Mouse (Mus musculus): ENCODE measurements at regions not wholly inside any gene's neighbourhood (a gene's known extent, or its start where the extent isn't known, plus 50 kb on each side); places are given as distances from the start of the nearest gene placed in this dataset.

GRCm38 (mm10) chr8:87286059-87286458 lies 186.3 kb downstream of the Cbln1 start:
- Histone ChIP-seq H3K4me3 (replicated peaks; ENCODE audit: extremely low read depth, low read depth, low read length) (no peak overlapping the region), H3K4me1 (ENCODE audit: control insufficient read depth, insufficient read depth, low read length) (no peaks in the 10 kb centered on the region)
- no peak for DNase-seq
- 75% methylated on average over 8 of the region's 8 CpGs for WGBS
- TF ChIP-seq POLR2A (IDR thresholded peaks at IDR 0.05; ENCODE audit: borderline replicate concordance, extremely low read depth, low read depth, low read length) (no peak), CTCF (IDR thresholded peaks at IDR 0.05; ENCODE audit: insufficient read depth, low read length) (no peak)

DNA sequence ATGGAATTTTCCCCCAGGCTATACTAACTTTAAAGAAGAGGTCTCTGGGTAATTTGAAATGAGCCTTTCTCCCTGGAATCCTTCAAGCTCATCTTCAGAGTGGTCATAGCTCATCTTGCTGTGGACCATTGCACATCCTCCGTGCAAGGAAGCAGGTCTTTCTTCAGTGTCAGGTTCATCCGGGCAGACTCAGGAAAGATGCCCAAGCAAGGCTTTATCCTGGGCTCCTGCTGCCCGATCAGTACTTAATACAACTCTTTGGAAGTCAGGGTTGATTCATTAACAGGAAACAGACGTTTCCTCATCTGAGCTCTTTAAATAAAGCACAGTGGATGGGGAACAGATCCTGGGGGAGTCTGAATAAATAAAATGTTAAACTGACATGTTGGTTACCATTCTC lies 188.1 kb downstream of the Cbln1 start:
- H3K4me1 ChIP-seq (ENCODE audit: control insufficient read depth, insufficient read depth, low read length) = no peaks in the 10 kb centered on the region
- 38% methylated on average over 4 of the region's 4 CpGs for WGBS
- DNase-seq = no peak
- no peak overlapping the region for H3K4me3 ChIP-seq (replicated peaks; ENCODE audit: extremely low read depth, low read depth, low read length)
- TF ChIP-seq POLR2A (IDR thresholded peaks at IDR 0.05; ENCODE audit: borderline replicate concordance, extremely low read depth, low read depth, low read length) = no peak
- TF ChIP-seq CTCF (IDR thresholded peaks at IDR 0.05; ENCODE audit: insufficient read depth, low read length) = no peak

DNA sequence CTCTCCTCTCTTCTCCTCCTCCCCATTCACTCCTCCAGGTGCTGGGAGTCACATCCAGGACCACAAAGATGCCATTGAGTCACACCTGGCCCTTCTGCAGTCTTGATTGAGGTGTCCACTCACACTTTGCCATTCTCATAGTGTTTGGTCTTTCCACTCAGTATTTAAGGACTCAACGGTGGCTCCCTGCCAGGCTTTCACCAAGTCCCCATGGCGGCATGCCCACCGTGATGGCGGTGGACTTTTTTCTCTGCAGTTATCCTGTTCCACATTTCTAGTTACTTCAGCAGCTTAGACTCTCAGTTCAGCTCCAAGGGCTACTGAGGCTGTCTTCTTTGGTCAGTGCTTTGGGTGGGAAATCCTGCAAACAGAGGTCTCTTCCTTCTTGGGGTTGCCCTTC lies 189.9 kb downstream of the Cbln1 start:
- WGBS = 90% methylated on average over 4 of the region's 4 CpGs
- no peak overlapping the region for H3K4me3 ChIP-seq (replicated peaks; ENCODE audit: extremely low read depth, low read depth, low read length)
- no peak for TF ChIP-seq CTCF (IDR thresholded peaks at IDR 0.05; ENCODE audit: insufficient read depth, low read length)
- no peak for TF ChIP-seq POLR2A (IDR thresholded peaks at IDR 0.05; ENCODE audit: borderline replicate concordance, extremely low read depth, low read depth, low read length)
- H3K4me1 ChIP-seq (ENCODE audit: control insufficient read depth, insufficient read depth, low read length) = no peaks in the 10 kb centered on the region
- no peak for DNase-seq

- DNase-seq = no peak
- WGBS = 42% methylated on average over 6 of the region's 6 CpGs
- H3K4me1 ChIP-seq (ENCODE audit: control insufficient read depth, insufficient read depth, low read length) = no peaks in the 10 kb centered on the region
- TF ChIP-seq CTCF (IDR thresholded peaks at IDR 0.05; ENCODE audit: insufficient read depth, low read length) (no peak), POLR2A (IDR thresholded peaks at IDR 0.05; ENCODE audit: borderline replicate concordance, extremely low read depth, low read depth, low read length) (no peak)
- H3K4me3 ChIP-seq (replicated peaks; ENCODE audit: extremely low read depth, low read depth, low read length) = no peak overlapping the region
These were observed 199.1 kb downstream of the Cbln1 start for GRCm38 (mm10) chr8:87273328-87273727.

- no peak for DNase-seq
- no peak overlapping the region for H3K4me3 ChIP-seq (replicated peaks; ENCODE audit: extremely low read depth, low read depth, low read length)
- H3K4me1 ChIP-seq (ENCODE audit: control insufficient read depth, insufficient read depth, low read length) = no peaks in the 10 kb centered on the region
- WGBS = 78% methylated on average over 3 of the region's 3 CpGs
- no peak for TF ChIP-seq POLR2A (IDR thresholded peaks at IDR 0.05; ENCODE audit: borderline replicate concordance, extremely low read depth, low read depth, low read length)
- no peak for TF ChIP-seq CTCF (IDR thresholded peaks at IDR 0.05; ENCODE audit: insufficient read depth, low read length)
These were observed 201.8 kb downstream of the Cbln1 start for GRCm38 (mm10) chr8:87270525-87271187.

- no peak for TF ChIP-seq CTCF (IDR thresholded peaks at IDR 0.05; ENCODE audit: insufficient read depth, low read length)
- no peak for TF ChIP-seq POLR2A (IDR thresholded peaks at IDR 0.05; ENCODE audit: borderline replicate concordance, extremely low read depth, low read depth, low read length)
- no peak for DNase-seq
- Histone ChIP-seq H3K4me1 (ENCODE audit: control insufficient read depth, insufficient read depth, low read length) (no peaks in the 10 kb centered on the region), H3K4me3 (replicated peaks; ENCODE audit: extremely low read depth, low read depth, low read length) (no peak overlapping the region)
These were observed 204.2 kb downstream of the Cbln1 start for GRCm38 (mm10) chr8:87268159-87268558.

DNA sequence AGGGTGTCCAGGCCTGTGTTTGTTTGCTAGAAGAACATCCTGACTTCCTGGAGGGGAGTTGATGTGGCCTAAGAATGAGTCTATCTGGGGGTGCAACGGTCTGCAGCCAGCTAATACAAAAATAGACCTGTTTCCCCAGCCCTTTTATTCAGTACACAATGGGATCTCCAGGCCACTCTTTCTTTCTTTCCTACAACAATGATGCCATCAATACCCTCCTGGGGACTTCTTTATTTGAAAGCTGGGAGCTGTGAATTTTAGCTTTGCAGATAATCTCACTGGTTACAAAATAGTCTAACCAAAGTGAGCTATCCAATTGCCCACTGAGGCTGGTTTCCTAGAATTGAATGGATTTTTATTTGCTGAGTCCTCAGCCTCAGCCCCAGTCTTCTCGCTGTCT lies 207.4 kb downstream of the Cbln1 start:
- no peak for DNase-seq
- no peaks in the 10 kb centered on the region for H3K4me1 ChIP-seq (ENCODE audit: control insufficient read depth, insufficient read depth, low read length)
- no peak overlapping the region for H3K4me3 ChIP-seq (replicated peaks; ENCODE audit: extremely low read depth, low read depth, low read length)
- WGBS = 50% methylated on average over 2 of the region's 2 CpGs
- TF ChIP-seq POLR2A (IDR thresholded peaks at IDR 0.05; ENCODE audit: borderline replicate concordance, extremely low read depth, low read depth, low read length) (no peak), CTCF (IDR thresholded peaks at IDR 0.05; ENCODE audit: insufficient read depth, low read length) (no peak)

DNA sequence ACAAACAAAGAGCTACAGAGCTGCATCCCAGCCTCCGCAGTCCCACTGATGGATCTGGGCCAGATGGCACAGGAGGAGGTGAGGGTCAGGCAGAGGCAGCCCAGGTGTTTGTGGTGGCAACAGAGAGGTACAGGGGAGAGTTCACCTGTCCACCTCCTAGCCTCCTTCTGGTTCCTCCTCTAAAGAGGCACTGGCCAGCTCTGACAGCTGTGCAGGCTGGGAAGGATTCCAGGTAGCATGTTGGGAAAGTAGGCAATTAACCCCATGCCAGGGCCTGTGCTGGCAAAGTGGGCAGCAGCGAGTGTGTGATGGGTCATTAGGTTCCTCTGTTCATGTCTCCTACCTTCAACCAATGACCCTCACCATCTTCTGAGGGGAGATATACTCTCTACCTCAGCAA lies 212.1 kb downstream of the Cbln1 start:
- WGBS = 83% methylated on average over 2 of the region's 2 CpGs
- no peaks in the 10 kb centered on the region for H3K4me1 ChIP-seq (ENCODE audit: control insufficient read depth, insufficient read depth, low read length)
- no peak for TF ChIP-seq POLR2A (IDR thresholded peaks at IDR 0.05; ENCODE audit: borderline replicate concordance, extremely low read depth, low read depth, low read length)
- no peak overlapping the region for H3K4me3 ChIP-seq (replicated peaks; ENCODE audit: extremely low read depth, low read depth, low read length)
- DNase-seq = no peak

GRCm38 (mm10) chr8:87242681-87243080 lies 229.7 kb downstream of the Cbln1 start:
- no peaks in the 10 kb centered on the region for H3K4me1 ChIP-seq (ENCODE audit: control insufficient read depth, insufficient read depth, low read length)
- TF ChIP-seq CTCF (IDR thresholded peaks at IDR 0.05; ENCODE audit: insufficient read depth, low read length) (no peak), POLR2A (IDR thresholded peaks at IDR 0.05; ENCODE audit: borderline replicate concordance, extremely low read depth, low read depth, low read length) (no peak)
- WGBS = 43% methylated on average over 2 of the region's 2 CpGs
- H3K4me3 ChIP-seq (replicated peaks; ENCODE audit: extremely low read depth, low read depth, low read length) = no peak overlapping the region
- no peak for DNase-seq

DNA sequence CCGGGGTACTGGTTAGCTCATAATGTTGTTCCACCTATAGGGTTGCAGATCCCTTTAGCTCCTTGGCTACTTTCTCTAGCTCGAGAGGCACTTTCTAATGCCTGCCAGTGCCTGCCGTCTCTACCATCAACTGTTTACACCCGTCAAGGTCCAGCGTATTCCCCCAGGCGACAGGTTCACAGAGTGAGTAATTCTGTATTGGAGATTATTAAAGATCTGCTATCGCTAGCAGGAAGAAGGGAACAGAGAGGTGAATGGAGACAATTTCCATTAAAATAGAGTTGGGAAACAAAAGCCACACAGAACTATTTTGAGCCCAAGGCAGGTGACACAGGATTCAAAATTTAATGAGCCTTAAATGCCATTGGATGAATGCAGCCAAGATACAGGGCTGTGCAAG lies 235.2 kb downstream of the Cbln1 start:
- Histone ChIP-seq H3K4me3 (replicated peaks; ENCODE audit: extremely low read depth, low read depth, low read length) (no peak overlapping the region), H3K4me1 (ENCODE audit: control insufficient read depth, insufficient read depth, low read length) (no peaks in the 10 kb centered on the region)
- WGBS = 76% methylated on average over 7 of the region's 7 CpGs
- TF ChIP-seq CTCF (IDR thresholded peaks at IDR 0.05; ENCODE audit: insufficient read depth, low read length) (no peak), POLR2A (IDR thresholded peaks at IDR 0.05; ENCODE audit: borderline replicate concordance, extremely low read depth, low read depth, low read length) (no peak)
- DNase-seq = no peak

Data from lung, adult 2 months (tissue).